Mouse (Mus musculus) kidney, embryonic 15.5 days (tissue): ENCODE data around the gene Prx. TPM values are rescaled to one million over a fixed set of nuclear protein-coding genes. Genes with fewer than 3 reads are reported as not detected.

Experiments used
- ATAC-seq: fragments of 200-750 bp; cut with Nextera tagmentation; replicated peaks from 2 replicates; pipeline ENCODE4 v1.8.0; 2017; ENCODE audit warnings: moderate TSS enrichment; ENCODE audit not compliant: low FRiP score
- H3K27ac ChIP-seq: fragments of 300-500 bp; sonication (generic); 2 replicates; pipeline ENCODE4 v1.5.1; 2015; ENCODE audit warnings: mild to moderate bottlenecking, inconsistent platforms
- H3K27me3 ChIP-seq: fragments of 300-500 bp; sonication (generic); 2 replicates; pipeline ENCODE4 v1.6.1; 2015; ENCODE audit warnings: inconsistent platforms
- H3K36me3 ChIP-seq: fragments of 300-500 bp; sonication (generic); 2 replicates; pipeline ENCODE4 v1.6.1; 2015; ENCODE audit warnings: inconsistent platforms
- H3K4me1 ChIP-seq: fragments of 300-500 bp; sonication (generic); 2 replicates; pipeline ENCODE4 v1.6.1; 2015; ENCODE audit warnings: inconsistent platforms
- H3K4me2 ChIP-seq: fragments of 300-500 bp; sonication (generic); 2 replicates; pipeline ENCODE4 v1.6.1; 2015; ENCODE audit warnings: moderate library complexity, mild to moderate bottlenecking, inconsistent platforms
- H3K4me3 ChIP-seq: fragments of 300-500 bp; sonication (generic); replicated peaks from 2 replicates; pipeline ENCODE4 v1.5.1; 2015; ENCODE audit warnings: mild to moderate bottlenecking, inconsistent platforms
- H3K9ac ChIP-seq: fragments of 300-500 bp; sonication (generic); 2 replicates; pipeline ENCODE4 v1.6.1; 2015; ENCODE audit warnings: mild to moderate bottlenecking, inconsistent platforms
- H3K9me3 ChIP-seq: fragments of 300-500 bp; sonication (generic); replicated peaks from 2 replicates; pipeline ENCODE4 v1.6.1; 2016; ENCODE audit warnings: inconsistent platforms
- WGBS: fragments of 180-500 bp; shearing (Covaris S2); methylation state at CpG from one replicate; pipeline ENCODE4 v1.1.7; 2015; ENCODE audit warnings: mixed read lengths; 5-methylcytosine and 5-hydroxymethylcytosine counted together
- polyA plus RNA-seq: library from polyadenylated mRNA; unstranded; fragments of >200 nt; fragmentation: Nextera tagmentation; extraction: Ambion mirVana; gene quantifications from 2 replicates; pipeline ENCODE4 v1.2.1, GENCODE M21; 2015

Gene Prx
- polyA plus RNA-seq, 1 experiment from 2014 or later, result 4.8 TPM

DNA sequence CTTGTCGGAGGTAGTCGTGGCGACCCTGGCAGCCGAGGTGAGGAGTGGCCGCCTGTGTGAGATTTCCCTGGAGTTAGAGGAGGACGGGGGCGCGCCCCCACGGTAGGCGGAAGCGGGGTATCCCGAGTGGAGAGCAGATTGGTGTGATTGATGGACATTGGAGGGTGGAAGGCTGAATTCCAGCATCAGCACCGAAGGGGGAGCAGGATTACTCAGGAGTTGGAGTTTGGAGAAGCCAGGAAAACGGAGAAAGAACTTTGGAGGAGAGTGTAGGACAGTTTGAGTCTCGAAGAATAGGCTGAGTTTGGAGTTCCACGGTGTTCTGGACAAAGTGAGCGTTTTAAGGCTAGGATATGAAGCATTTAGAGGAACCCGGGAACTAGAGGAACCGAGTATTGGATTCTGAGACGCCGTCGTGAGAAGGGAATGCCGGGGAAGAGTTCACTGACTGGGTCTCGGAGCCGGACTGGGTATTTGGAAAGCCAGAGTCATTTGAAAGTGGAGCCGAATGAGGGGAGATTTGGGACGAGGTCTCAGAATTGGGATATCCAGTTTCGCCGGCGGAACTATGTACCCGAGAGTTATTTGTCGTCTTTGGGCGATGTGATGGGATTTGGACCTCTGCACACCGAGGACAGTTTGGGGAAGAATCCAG is 25.2 kb upstream of the Prx start:
- peak overlapping the region; percentile 97 for H3K27ac ChIP-seq
- no peaks in the 10 kb centered on the region for H3K9me3 ChIP-seq
- H3K9ac ChIP-seq, result peak overlapping the region; percentile 75
- no peak for ATAC-seq
- H3K4me2 ChIP-seq, result peak overlapping the region; percentile 76
- H3K4me1 ChIP-seq, result peaks cover 33% of the 10 kb centered on the region
- under 1% methylated on average over 34 of the region's 34 CpGs for WGBS
- H3K4me3 ChIP-seq, result peak overlapping the region; percentile 70
- peaks cover 28% of the 10 kb centered on the region for H3K36me3 ChIP-seq
- H3K27me3 ChIP-seq, result no peaks in the 10 kb centered on the region

DNA sequence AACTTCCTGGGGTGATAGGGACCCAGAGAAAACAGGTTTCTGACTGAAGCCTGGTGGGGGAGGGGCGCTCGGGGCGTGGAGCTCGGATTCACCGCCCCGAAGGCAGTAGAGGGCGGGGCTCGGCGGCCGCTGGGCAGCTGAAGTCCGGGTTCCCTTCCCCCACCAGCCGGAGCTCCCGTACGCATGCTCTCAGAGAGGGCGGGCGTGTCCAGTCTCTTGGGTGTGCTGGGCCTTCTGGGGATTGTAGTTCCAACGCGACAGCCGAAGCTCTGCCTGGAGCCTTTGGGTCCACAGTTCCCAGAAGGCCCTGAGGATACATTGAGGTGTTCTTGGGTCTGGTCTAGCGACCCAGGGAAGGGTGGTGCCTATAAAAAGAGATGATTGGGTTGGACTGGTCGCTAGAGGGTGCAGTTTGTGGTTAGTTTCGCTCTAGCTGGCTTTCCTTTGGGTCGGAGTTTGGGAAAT is 24.6 kb upstream of the Prx start:
- Histone ChIP-seq H3K4me2 (peak overlapping the region; percentile 76), H3K27me3 (no peaks in the 10 kb centered on the region), H3K4me1 (peaks cover 35% of the 10 kb centered on the region), H3K9me3 (no peaks in the 10 kb centered on the region), H3K36me3 (peaks cover 31% of the 10 kb centered on the region), H3K4me3 (peak overlapping the region; percentile 70), H3K9ac (peak overlapping the region; percentile 75), H3K27ac (peak overlapping the region; percentile 97)
- WGBS, result under 1% methylated on average over 23 of the region's 23 CpGs
- ATAC-seq, result peak; percentile 94

DNA sequence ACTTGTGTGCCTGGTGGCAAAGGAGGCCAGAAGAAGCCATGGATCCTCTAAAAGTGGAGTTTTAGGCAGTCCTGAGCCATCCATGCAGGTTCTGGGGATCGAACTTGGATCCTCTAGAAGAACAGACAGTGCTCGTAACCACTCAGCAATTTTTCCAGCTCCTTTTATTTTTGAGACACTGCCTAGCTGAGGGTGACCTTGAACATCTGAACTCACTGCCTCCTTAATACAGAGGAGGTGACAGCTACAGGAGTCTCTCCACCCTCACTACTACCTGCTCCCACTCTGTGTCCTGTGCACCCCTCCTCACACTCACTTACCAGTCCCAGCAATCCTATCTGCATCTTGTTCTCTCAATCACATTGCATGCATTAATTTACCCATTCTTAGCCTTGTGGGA is 23.5 kb upstream of the Prx start:
- no peak for ATAC-seq
- peaks cover 39% of the 10 kb centered on the region for H3K4me1 ChIP-seq
- 94% methylated on average over 2 of the region's 2 CpGs for WGBS
- H3K36me3 ChIP-seq, result peaks cover 33% of the 10 kb centered on the region
- H3K27ac ChIP-seq, result peak overlapping the region; percentile 97; the same call in 1 of the 2 replicates
- H3K4me2 ChIP-seq, result peak overlapping the region; percentile 76
- H3K9me3 ChIP-seq, result no peaks in the 10 kb centered on the region
- H3K9ac ChIP-seq, result no peak overlapping the region
- H3K27me3 ChIP-seq, result no peaks in the 10 kb centered on the region
- H3K4me3 ChIP-seq, result peak overlapping the region; percentile 70; the same call in 1 of the 2 replicates

DNA sequence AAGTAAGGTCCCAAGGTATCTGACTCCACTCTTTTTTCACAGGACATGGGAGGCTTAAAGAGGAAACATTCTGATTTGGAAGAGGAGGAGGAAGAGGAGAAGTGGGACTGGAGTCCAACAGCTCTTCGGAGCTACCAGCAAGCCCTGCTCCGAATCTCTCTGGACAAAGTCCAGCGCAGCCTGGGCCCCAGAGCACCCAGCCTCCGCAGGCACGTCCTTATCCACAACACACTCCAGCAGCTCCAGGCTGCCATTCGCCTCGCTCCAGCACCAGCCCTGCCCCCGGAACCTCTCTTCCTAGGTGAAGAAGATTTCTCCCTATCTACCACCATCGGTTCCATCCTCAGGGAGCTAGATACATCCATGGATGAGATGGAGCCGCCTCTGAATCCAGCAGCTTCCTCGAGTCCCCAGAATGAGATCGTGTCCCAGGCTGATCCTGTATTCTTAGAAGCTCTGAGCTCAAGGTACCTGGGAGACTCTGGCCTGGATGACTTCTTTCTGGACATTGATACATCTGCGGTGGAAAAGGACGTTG is 23.0 kb upstream of the Prx start:
- 93% methylated on average over 14 of the region's 14 CpGs for WGBS
- no peak for ATAC-seq
- no peaks in the 10 kb centered on the region for H3K27me3 ChIP-seq
- no peak overlapping the region for H3K4me3 ChIP-seq
- H3K27ac ChIP-seq, result peak overlapping the region; percentile 97; the same call in 1 of the 2 replicates
- H3K4me1 ChIP-seq, result peaks cover 45% of the 10 kb centered on the region
- H3K9me3 ChIP-seq, result no peaks in the 10 kb centered on the region
- no peak overlapping the region for H3K4me2 ChIP-seq
- no peak overlapping the region for H3K9ac ChIP-seq
- peaks cover 33% of the 10 kb centered on the region for H3K36me3 ChIP-seq

DNA sequence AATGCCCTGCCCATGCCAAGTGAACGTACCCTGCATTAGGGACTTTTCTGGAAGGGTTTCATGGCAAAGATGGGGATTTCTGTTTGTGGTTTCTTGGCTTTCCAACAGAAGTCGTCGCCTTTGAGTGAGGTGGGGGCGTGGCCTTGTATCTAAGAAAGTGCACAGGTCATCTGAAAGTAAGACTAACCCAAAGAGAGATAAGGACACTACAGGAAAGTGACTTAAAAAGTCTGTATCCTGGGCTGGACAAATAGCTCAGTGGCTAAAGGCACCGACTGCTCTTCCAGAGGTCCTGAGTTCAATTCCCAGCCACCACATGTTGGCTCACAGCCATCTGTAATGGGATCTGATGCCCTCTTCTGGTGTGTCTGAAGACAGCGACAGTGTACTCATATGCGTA is 20.6 kb upstream of the Prx start:
- peaks cover 55% of the 10 kb centered on the region for H3K4me1 ChIP-seq
- H3K27ac ChIP-seq, result peak overlapping the region; percentile 45; the same call in 1 of the 2 replicates
- no peak for ATAC-seq
- no peaks in the 10 kb centered on the region for H3K27me3 ChIP-seq
- no peak overlapping the region for H3K9ac ChIP-seq
- 71% methylated on average over 7 of the region's 7 CpGs for WGBS
- H3K36me3 ChIP-seq, result peaks cover 33% of the 10 kb centered on the region
- H3K9me3 ChIP-seq, result no peaks in the 10 kb centered on the region
- H3K4me2 ChIP-seq, result no peak overlapping the region
- no peak overlapping the region for H3K4me3 ChIP-seq

DNA sequence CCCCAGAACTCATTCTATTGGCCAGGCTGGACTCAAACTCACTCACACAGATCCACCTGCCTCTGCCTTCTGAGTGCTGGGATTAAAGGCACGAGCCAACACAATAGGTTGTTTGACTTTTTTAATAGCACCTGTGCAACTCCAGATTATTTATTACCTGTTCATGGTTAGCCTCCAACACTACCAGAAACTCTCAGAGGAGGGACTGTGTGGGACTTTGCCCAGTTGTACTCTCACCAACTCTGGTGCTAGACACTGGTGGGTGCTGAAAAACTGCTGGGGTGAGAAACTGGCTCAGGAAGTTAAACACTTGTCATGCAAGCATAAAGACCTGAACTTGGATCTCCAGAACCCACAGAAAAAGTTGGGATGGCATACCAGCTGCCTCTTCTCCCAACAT is 19.4 kb upstream of the Prx start:
- Histone ChIP-seq H3K9me3 (no peaks in the 10 kb centered on the region), H3K4me1 (peaks cover 55% of the 10 kb centered on the region), H3K9ac (no peak overlapping the region), H3K36me3 (peaks cover 33% of the 10 kb centered on the region), H3K27ac (peak overlapping the region; percentile 89), H3K27me3 (no peaks in the 10 kb centered on the region), H3K4me3 (no peak overlapping the region), H3K4me2 (no peak overlapping the region)
- 49% methylated on average over 1 of the region's 1 CpGs for WGBS
- no peak for ATAC-seq

DNA sequence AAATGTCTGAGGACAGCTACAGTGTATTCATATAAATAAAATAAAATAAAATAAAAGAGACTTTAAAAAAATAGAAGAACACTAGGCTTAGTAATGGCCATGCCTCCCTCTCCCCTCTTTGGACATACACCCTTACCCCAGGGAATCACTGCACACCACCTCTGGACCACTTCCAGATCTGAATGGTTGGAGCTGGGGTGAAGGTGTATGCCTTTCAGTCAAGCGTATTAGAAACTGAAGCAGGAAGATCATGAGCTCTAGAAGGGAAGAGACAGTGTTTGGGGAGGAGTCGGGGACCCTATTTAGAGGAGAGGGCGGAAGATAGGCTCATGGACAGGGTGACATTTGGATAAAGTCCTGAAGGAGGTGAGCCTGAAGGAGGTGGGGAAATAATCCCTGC is 18.6 kb upstream of the Prx start:
- no peaks in the 10 kb centered on the region for H3K9me3 ChIP-seq
- ATAC-seq, result no peak
- H3K4me2 ChIP-seq, result peak overlapping the region; percentile 58
- peaks cover 33% of the 10 kb centered on the region for H3K36me3 ChIP-seq
- peaks cover 49% of the 10 kb centered on the region for H3K4me1 ChIP-seq
- H3K27me3 ChIP-seq, result no peaks in the 10 kb centered on the region
- 86% methylated on average over 3 of the region's 3 CpGs for WGBS
- no peak overlapping the region for H3K9ac ChIP-seq
- H3K27ac ChIP-seq, result peak overlapping the region; percentile 89
- H3K4me3 ChIP-seq, result peak overlapping the region; percentile 36

DNA sequence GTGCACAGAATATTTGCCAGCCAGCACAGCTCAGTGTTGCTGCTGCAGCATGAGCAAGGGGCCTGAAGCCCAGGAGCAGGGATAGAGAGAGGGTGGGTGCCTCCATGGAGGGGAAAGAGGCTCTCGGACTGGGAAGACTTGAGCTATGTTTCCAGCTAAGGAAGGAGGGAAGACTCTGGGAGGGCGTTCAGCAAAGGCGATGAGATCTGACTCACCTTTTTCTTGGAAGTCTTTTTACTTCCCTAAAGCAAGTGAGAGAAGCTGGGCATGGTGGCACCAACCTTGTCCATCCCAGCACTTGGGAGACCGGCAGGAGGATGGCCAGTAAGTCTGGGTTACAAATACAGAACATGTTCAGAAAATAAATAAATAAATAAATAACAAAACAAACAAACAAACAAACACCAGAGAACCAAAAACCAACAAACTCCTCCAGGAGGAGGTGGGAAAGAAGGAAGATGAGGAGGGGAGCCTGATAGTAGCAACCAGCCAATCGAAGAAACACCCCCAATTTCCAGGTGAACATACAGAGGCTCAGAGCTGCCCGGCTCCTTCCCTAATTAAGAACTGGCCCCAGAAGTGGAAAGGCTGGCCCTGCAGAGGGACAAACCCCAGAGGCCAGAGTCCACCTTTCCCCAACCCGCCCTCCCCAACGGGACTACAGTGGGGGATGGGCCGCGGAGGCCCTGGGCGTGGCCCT is 18.0 kb upstream of the Prx start:
- Histone ChIP-seq H3K27ac (peak overlapping the region; percentile 89), H3K36me3 (peaks cover 29% of the 10 kb centered on the region), H3K4me3 (peak overlapping the region; percentile 36), H3K4me1 (peaks cover 51% of the 10 kb centered on the region), H3K27me3 (no peaks in the 10 kb centered on the region), H3K9ac (peak overlapping the region; percentile 43), H3K4me2 (peak overlapping the region; percentile 58), H3K9me3 (no peaks in the 10 kb centered on the region)
- 13% methylated on average over 10 of the region's 11 CpGs for WGBS
- ATAC-seq, result no peak; the same call in 1 of the 2 replicates

DNA sequence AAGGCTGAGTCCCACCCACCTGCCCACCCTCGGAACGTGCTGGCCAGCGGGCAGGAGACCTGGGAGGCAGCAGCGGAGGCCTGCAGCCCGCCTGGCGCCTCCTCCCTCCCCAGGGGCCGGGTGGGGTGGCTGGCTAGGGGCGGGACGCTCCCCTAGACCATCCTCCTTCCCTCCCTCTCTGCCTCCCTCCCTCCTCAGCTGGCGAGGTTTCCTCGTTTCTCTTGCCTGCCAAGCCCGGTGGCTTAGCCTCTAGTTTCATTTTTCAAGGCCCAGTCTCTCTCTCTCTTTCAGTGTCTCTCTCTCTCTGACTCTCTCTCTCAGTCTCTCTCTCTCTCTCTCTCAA is 17.5 kb upstream of the Prx start:
- Histone ChIP-seq H3K27me3 (no peaks in the 10 kb centered on the region), H3K4me3 (peak overlapping the region; percentile 36), H3K4me1 (peaks cover 47% of the 10 kb centered on the region), H3K9me3 (no peaks in the 10 kb centered on the region), H3K27ac (peak overlapping the region; percentile 89), H3K4me2 (peak overlapping the region; percentile 58), H3K36me3 (peaks cover 24% of the 10 kb centered on the region), H3K9ac (peak overlapping the region; percentile 43)
- ATAC-seq, result peak; percentile 95
- 0% methylated on average over 8 of the region's 12 CpGs for WGBS

DNA sequence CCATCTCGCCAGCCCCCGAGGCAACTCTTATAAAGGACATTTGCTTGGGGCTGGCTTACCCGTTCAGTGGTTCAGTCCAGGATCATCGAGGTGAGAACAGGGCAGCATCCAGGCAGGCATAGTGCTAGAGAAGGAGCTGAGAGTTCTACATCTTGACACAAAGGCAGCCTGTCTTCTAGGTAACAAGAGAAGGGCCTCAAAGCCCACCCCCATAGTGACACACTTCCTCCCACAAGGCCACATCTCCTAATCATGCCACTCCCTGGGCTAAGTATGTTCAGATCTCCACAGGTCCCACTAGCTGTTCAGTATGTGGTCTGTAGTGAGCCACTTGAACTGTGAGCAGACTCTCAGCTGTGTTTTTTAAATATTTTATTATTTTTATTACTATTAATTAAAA is 15.3 kb upstream of the Prx start:
- WGBS, result 90% methylated on average over 4 of the region's 4 CpGs
- H3K4me3 ChIP-seq, result no peak overlapping the region
- H3K9ac ChIP-seq, result no peak overlapping the region
- H3K9me3 ChIP-seq, result no peaks in the 10 kb centered on the region
- H3K4me1 ChIP-seq, result peaks cover 43% of the 10 kb centered on the region
- H3K4me2 ChIP-seq, result no peak overlapping the region
- H3K27ac ChIP-seq, result no peak overlapping the region
- H3K27me3 ChIP-seq, result no peaks in the 10 kb centered on the region
- no peak for ATAC-seq
- H3K36me3 ChIP-seq, result 0 out of 2 replicates have a peak, but pooled peaks cover 4% of the 10 kb centered on the region

DNA sequence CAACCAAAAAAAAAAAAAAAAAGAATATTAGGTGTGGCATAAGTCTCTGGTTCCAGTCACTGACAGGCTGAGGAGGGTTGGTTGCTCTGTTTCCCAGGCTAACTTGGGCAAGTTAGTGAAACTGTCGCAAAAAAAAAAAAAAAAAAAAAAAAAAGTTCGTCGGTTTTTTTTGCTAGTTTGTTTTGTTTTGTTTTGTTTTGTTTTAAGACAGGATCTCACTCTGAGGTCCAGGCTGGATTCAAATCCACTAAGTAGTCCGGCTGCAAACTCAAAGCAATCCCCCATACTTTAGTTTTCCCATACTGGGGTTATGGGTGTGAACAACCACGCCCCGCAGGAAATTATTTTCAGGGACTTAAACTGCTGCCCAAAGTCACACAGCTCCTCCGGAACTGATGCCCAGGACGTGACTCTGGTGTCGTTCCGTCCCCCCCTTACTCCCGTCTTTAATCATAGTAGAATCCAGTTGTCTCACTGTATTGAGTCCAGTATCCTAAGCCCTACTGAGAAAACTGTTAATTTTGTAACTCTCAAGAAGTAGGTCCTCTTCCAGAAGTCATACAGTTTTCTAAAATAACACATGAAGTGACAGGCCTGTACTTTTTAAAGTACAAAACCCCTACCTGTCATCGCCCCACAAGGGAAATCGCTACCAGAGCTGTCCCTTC is 12.9 kb upstream of the Prx start:
- Histone ChIP-seq H3K4me1 (peaks cover 54% of the 10 kb centered on the region), H3K9me3 (no peaks in the 10 kb centered on the region), H3K27me3 (no peaks in the 10 kb centered on the region), H3K27ac (peak overlapping the region; percentile 99), H3K4me2 (peak overlapping the region; percentile 74), H3K36me3 (peaks cover 9% of the 10 kb centered on the region), H3K4me3 (peak overlapping the region; percentile 81), H3K9ac (peak overlapping the region; percentile 50)
- ATAC-seq, result no peak
- 1% methylated on average over 13 of the region's 13 CpGs for WGBS
